Mouse (Mus musculus): ENCODE data around the gene Slc46a3. TPM values are rescaled to one million over a fixed set of nuclear protein-coding genes. Genes with fewer than 3 reads are reported as not detected.
A peak's percentile ranks its signal among the peaks of the same experiment; 100 is the strongest.

The Slc46a3 gene
- total RNA-seq, 1 experiment: 4.1 TPM

GRCm38 (mm10) chr5:147883581-147883980 lies 11.0 kb downstream of the Slc46a3 start:
- DNase-seq (ENCODE audit: low read depth, low spot score): no peak

GRCm38 (mm10) chr5:147879971-147880682 lies 14.5 kb downstream of the Slc46a3 start:
- Histone ChIP-seq H3K9ac (ENCODE audit: insufficient read depth, low read depth, low read length, poor library complexity, severe bottlenecking) (no peak overlapping the region), H3K4me3 (ENCODE audit: insufficient read depth in 1 of 2, low read depth in 1 of 2, low read length in 2 of 2, poor library complexity in 1 of 2, severe bottlenecking in 1 of 2) (no peak overlapping the region), H3K27ac (ENCODE audit: insufficient read depth, low read depth, low read length, poor library complexity, severe bottlenecking) (no peak overlapping the region), H3K36me3 (ENCODE audit: control insufficient read depth, insufficient read depth, low read length, poor library complexity, severe bottlenecking) (peaks cover 36% of the 10 kb centered on the region), H3K4me1 (ENCODE audit: control insufficient read depth in 2 of 2, insufficient read depth in 2 of 2, low read length in 2 of 2, poor library complexity in 1 of 2) (peaks cover 0 to 2% of the 10 kb centered on the region in 2 experiments; a peak in 1 of 4 replicates), H3K9me3 (ENCODE audit: control insufficient read depth, insufficient read depth, low read depth, low read length) (no peaks in the 10 kb centered on the region)
- no peak for DNase-seq (ENCODE audit: low read depth, low spot score)
- TF ChIP-seq HCFC1 (IDR thresholded peaks at IDR 0.05; ENCODE audit: borderline replicate concordance, insufficient read depth, low read length) (no peak), MAFK (IDR thresholded peaks at IDR 0.05; ENCODE audit: insufficient read depth, low read depth, low read length) (no peak), ZNF384 (IDR thresholded peaks at IDR 0.05; ENCODE audit: low read depth, low read length) (no peak), ZC3H11A (IDR thresholded peaks at IDR 0.05; ENCODE audit: borderline replicate concordance, low read depth, low read length) (no peak), CHD2 (IDR thresholded peaks at IDR 0.05; ENCODE audit: low read depth, low read length) (no peak)
- in situ Hi-C loops (cut with MboI; ENCODE audit: low sequenced_read_pairs in 2 of 2, unreplicated experiment in 2 of 2): no loop called here

More at GRCm38 (mm10) chr5:147883581-147883980, 11.0 kb downstream of the Slc46a3 start:
- Histone ChIP-seq H3K36me3 (ENCODE audit: control insufficient read depth, insufficient read depth, low read length, poor library complexity, severe bottlenecking) (peaks cover 16% of the 10 kb centered on the region; the same call in 1 of the 2 replicates), H3K27ac (ENCODE audit: insufficient read depth, low read depth, low read length, poor library complexity, severe bottlenecking) (no peak overlapping the region), H3K4me3 (ENCODE audit: insufficient read depth in 1 of 2, low read depth in 1 of 2, low read length in 2 of 2, poor library complexity in 1 of 2, severe bottlenecking in 1 of 2) (no peak overlapping the region), H3K9me3 (ENCODE audit: control insufficient read depth, insufficient read depth, low read depth, low read length) (no peaks in the 10 kb centered on the region), H3K9ac (ENCODE audit: insufficient read depth, low read depth, low read length, poor library complexity, severe bottlenecking) (no peak overlapping the region), H3K4me1 (ENCODE audit: control insufficient read depth in 2 of 2, insufficient read depth in 2 of 2, low read length in 2 of 2, poor library complexity in 1 of 2) (0 out of 4 replicates have a peak, but pooled peaks cover 0 to 2% of the 10 kb centered on the region in 2 experiments)
- TF ChIP-seq CHD2 (IDR thresholded peaks at IDR 0.05; ENCODE audit: low read depth, low read length) (no peak), MAFK (IDR thresholded peaks at IDR 0.05; ENCODE audit: insufficient read depth, low read depth, low read length) (no peak), HCFC1 (IDR thresholded peaks at IDR 0.05; ENCODE audit: borderline replicate concordance, insufficient read depth, low read length) (no peak), ZC3H11A (IDR thresholded peaks at IDR 0.05; ENCODE audit: borderline replicate concordance, low read depth, low read length) (no peak), ZNF384 (IDR thresholded peaks at IDR 0.05; ENCODE audit: low read depth, low read length) (no peak)
- in situ Hi-C loops (cut with MboI; ENCODE audit: low sequenced_read_pairs in 2 of 2, unreplicated experiment in 2 of 2): no loop called here

- no peak overlapping the region for H3K27ac ChIP-seq (ENCODE audit: insufficient read depth, low read depth, low read length, poor library complexity, severe bottlenecking)
- peaks cover 55% of the 10 kb centered on the region for H3K36me3 ChIP-seq (ENCODE audit: control insufficient read depth, insufficient read depth, low read length, poor library complexity, severe bottlenecking)
- H3K9me3 ChIP-seq (ENCODE audit: control insufficient read depth, insufficient read depth, low read depth, low read length): no peaks in the 10 kb centered on the region
- DNase-seq (ENCODE audit: low read depth, low spot score): no peak
- peak overlapping the region; percentile 19 to 40; a peak in 1 of 4 replicates for H3K4me3 ChIP-seq (ENCODE audit: insufficient read depth in 1 of 2, low read depth in 1 of 2, low read length in 2 of 2, poor library complexity in 1 of 2, severe bottlenecking in 1 of 2)
- no peak for TF ChIP-seq MAFK (IDR thresholded peaks at IDR 0.05; ENCODE audit: insufficient read depth, low read depth, low read length)
- TF ChIP-seq ZC3H11A (IDR thresholded peaks at IDR 0.05; ENCODE audit: borderline replicate concordance, low read depth, low read length): peak; percentile 8; the same call in 1 of the 2 replicates
- no peak for TF ChIP-seq HCFC1 (IDR thresholded peaks at IDR 0.05; ENCODE audit: borderline replicate concordance, insufficient read depth, low read length)
- TF ChIP-seq CHD2 (IDR thresholded peaks at IDR 0.05; ENCODE audit: low read depth, low read length): no peak
- H3K4me1 ChIP-seq (ENCODE audit: control insufficient read depth in 2 of 2, insufficient read depth in 2 of 2, low read length in 2 of 2, poor library complexity in 1 of 2): peaks cover 0 to 5% of the 10 kb centered on the region in 2 experiments; a peak in 1 of 4 replicates
- in situ Hi-C loops (cut with MboI; ENCODE audit: low sequenced_read_pairs in 2 of 2, unreplicated experiment in 2 of 2): no loop called here
- H3K9ac ChIP-seq (ENCODE audit: insufficient read depth, low read depth, low read length, poor library complexity, severe bottlenecking): no peak overlapping the region
Observed at GRCm38 (mm10) chr5:147877520-147877919, 17.1 kb downstream of the Slc46a3 start.

- Histone ChIP-seq H3K9me3 (ENCODE audit: control insufficient read depth, insufficient read depth, low read depth, low read length) (no peaks in the 10 kb centered on the region), H3K36me3 (ENCODE audit: control insufficient read depth, insufficient read depth, low read length, poor library complexity, severe bottlenecking) (peaks cover 63% of the 10 kb centered on the region), H3K27ac (ENCODE audit: insufficient read depth, low read depth, low read length, poor library complexity, severe bottlenecking) (no peak overlapping the region)
Observed at GRCm38 (mm10) chr5:147875210-147875609, 19.4 kb downstream of the Slc46a3 start.

More at GRCm38 (mm10) chr5:147875210-147875609, 19.4 kb downstream of the Slc46a3 start:
- TF ChIP-seq HCFC1 (IDR thresholded peaks at IDR 0.05; ENCODE audit: borderline replicate concordance, insufficient read depth, low read length): no peak
- TF ChIP-seq ZNF384 (IDR thresholded peaks at IDR 0.05; ENCODE audit: low read depth, low read length): no peak
- TF ChIP-seq ZC3H11A (IDR thresholded peaks at IDR 0.05; ENCODE audit: borderline replicate concordance, low read depth, low read length): no peak
- Histone ChIP-seq H3K9ac (ENCODE audit: insufficient read depth, low read depth, low read length, poor library complexity, severe bottlenecking) (no peak overlapping the region), H3K4me3 (ENCODE audit: insufficient read depth in 1 of 2, low read depth in 1 of 2, low read length in 2 of 2, poor library complexity in 1 of 2, severe bottlenecking in 1 of 2) (no peak overlapping the region), H3K4me1 (ENCODE audit: control insufficient read depth in 2 of 2, insufficient read depth in 2 of 2, low read length in 2 of 2, poor library complexity in 1 of 2) (peaks cover 0 to 11% of the 10 kb centered on the region in 2 experiments; a peak in 1 of 4 replicates)
- in situ Hi-C loops (cut with MboI; ENCODE audit: low sequenced_read_pairs in 2 of 2, unreplicated experiment in 2 of 2): no loop called here
- no peak for DNase-seq (ENCODE audit: low read depth, low spot score)
